Comparison of ENCODE assay signal across 10 mouse cellular contexts in genomic region chr15:7222809-7223208, GRCm38 (mm10).
DNase-seq lines count a peak whose midpoint lies in the region; ATAC-seq and TF ChIP-seq lines count a peak whose summit lies in the region.
"Had no signal": no experiment of that assay in that cellular context is flagged by ENCODE, and none has a peak within 500 bp of the region (broad histone marks: within the 10 kb centered on the region; RNA-seq: fewer than 3 reads in every experiment).

No protein-coding gene starts in this region.

- no peak overlapping the region for H3K27ac ChIP-seq in hindbrain, embryonic 16.5 days (ENCODE audit: low read depth, low read length)
- H3K27ac ChIP-seq in left cerebral cortex, adult 2 months: no peak overlapping the region
- H3K27ac ChIP-seq in thymus, adult 2 months (ENCODE audit: control insufficient read depth, insufficient read depth, low read length): no peak overlapping the region
- H3K27ac ChIP-seq: hindbrain, embryonic 15.5 days had no signal

- 33% methylated on average over 11 of the region's 11 CpGs for WGBS in hindbrain, embryonic 16.5 days
- 56% methylated on average over 11 of the region's 11 CpGs for WGBS in thymus, adult 2 months

- H3K9ac ChIP-seq in hindbrain, embryonic 16.5 days (ENCODE audit: low read depth, low read length): no peak overlapping the region
- H3K9ac ChIP-seq: hindbrain, embryonic 15.5 days had no signal

- no peak overlapping the region for H3K4me2 ChIP-seq in hindbrain, embryonic 16.5 days (ENCODE audit: low read length)
- H3K4me2 ChIP-seq: hindbrain, embryonic 15.5 days had no signal

- no peak overlapping the region for H3K4me3 ChIP-seq in hindbrain, embryonic 16.5 days (ENCODE audit: low read length)
- no peak overlapping the region for H3K4me3 ChIP-seq in left cerebral cortex, adult 2 months
- H3K4me3 ChIP-seq in thymus, adult 2 months (ENCODE audit: control insufficient read depth, insufficient read depth, low read length): no peak overlapping the region
- H3K4me3 ChIP-seq: hindbrain, embryonic 15.5 days had no signal

- H3K9me3 ChIP-seq in hindbrain, embryonic 16.5 days (ENCODE audit: control insufficient read depth, low read length): no peaks in the 10 kb centered on the region
- H3K9me3 ChIP-seq: hindbrain, embryonic 15.5 days had no signal

- intact Hi-C loops in gastrocnemius, postnatal 36 days (cut with DNase I): loop anchor here (2.0 to 10.0 kb wide), 2 partner anchors 88 to 198 kb away; no protein-coding TSS in a partner anchor
- intact Hi-C loops in left cerebral cortex, adult 2 months (cut with DNase I): no loop called here

- H3K4me1 ChIP-seq in hindbrain, embryonic 16.5 days (ENCODE audit: control insufficient read depth, insufficient read depth, low read depth, low read length): peaks cover 3% of the 10 kb centered on the region; the same call in 1 of the 2 replicates
- H3K4me1 ChIP-seq in thymus, adult 2 months (replicated peaks; ENCODE audit: control insufficient read depth, insufficient read depth, low read length): no peaks in the 10 kb centered on the region

- no peak for TF ChIP-seq CTCF in left cerebral cortex, adult 2 months (IDR thresholded peaks at IDR 0.05)
- TF ChIP-seq CTCF in thymus, adult 2 months (IDR thresholded peaks at IDR 0.05; ENCODE audit: borderline replicate concordance, control insufficient read depth, extremely low read depth, insufficient read depth, low read length, poor library complexity): no peak

- no peak for TF ChIP-seq POLR2A in thymus, adult 2 months (IDR thresholded peaks at IDR 0.05; ENCODE audit: control insufficient read depth, extremely low read depth, insufficient read depth, low read length, poor library complexity)

- DNase-seq in layer of hippocampus, postnatal 10 days (ENCODE audit: low spot score in 2 of 2): peak; percentile 34 to 43
- no peak for DNase-seq in layer of hippocampus, adult 9-10 months (ENCODE audit: low spot score)
- DNase-seq in gastrocnemius, postnatal 36 days: peak; percentile 45 to 59
- DNase-seq in retina, postnatal 1 day: peak; percentile 45
- no peak for DNase-seq in left cerebral cortex, adult 2 months (ENCODE audit: extremely low spot score in 1 of 2, low spot score in 2 of 2)
- DNase-seq in thymus, adult 2 months: no peak

- ATAC-seq in hindbrain, embryonic 16.5 days: peak; percentile 35; the same call in 1 of the 2 replicates
- no peak for ATAC-seq in frontal cortex, adult (ENCODE audit: low TSS enrichment)
- ATAC-seq: activated CD4-positive, CD25-positive, alpha-beta regulatory T cell, adult 4 months had no signal

- no peaks in the 10 kb centered on the region for H3K36me3 ChIP-seq in hindbrain, embryonic 16.5 days (ENCODE audit: control insufficient read depth, insufficient read depth, low read length)
- H3K36me3 ChIP-seq in thymus, adult 2 months (ENCODE audit: control insufficient read depth, insufficient read depth, low read length): no peaks in the 10 kb centered on the region
- H3K36me3 ChIP-seq: hindbrain, embryonic 15.5 days had no signal

- no peaks in the 10 kb centered on the region for H3K27me3 ChIP-seq in hindbrain, embryonic 16.5 days (replicated peaks; ENCODE audit: control insufficient read depth, insufficient read depth, low read length)
- no peaks in the 10 kb centered on the region for H3K27me3 ChIP-seq in thymus, adult 2 months (ENCODE audit: control insufficient read depth, insufficient read depth, low read length)
- H3K27me3 ChIP-seq: hindbrain, embryonic 15.5 days had no signal

Comparison
In these comparisons a context has a peak if more than half of its experiments do, and no peak if none do; other contexts are left out.
1. DNase-seq: peak in layer of hippocampus, postnatal 10 days (2 of 2), gastrocnemius, postnatal 36 days (2 of 2) and retina, postnatal 1 day (single experiment); none in layer of hippocampus, adult 9-10 months (single experiment), left cerebral cortex, adult 2 months (0 of 2) and thymus, adult 2 months (single experiment).